Mouse (Mus musculus): ENCODE results near the gene Hoxc12. TPM values are rescaled to one million over a fixed set of nuclear protein-coding genes. Genes with fewer than 3 reads are reported as not detected.

The Hoxc12 gene
- total RNA-seq, 2 experiments from 2014 or later, result not detected

DNA sequence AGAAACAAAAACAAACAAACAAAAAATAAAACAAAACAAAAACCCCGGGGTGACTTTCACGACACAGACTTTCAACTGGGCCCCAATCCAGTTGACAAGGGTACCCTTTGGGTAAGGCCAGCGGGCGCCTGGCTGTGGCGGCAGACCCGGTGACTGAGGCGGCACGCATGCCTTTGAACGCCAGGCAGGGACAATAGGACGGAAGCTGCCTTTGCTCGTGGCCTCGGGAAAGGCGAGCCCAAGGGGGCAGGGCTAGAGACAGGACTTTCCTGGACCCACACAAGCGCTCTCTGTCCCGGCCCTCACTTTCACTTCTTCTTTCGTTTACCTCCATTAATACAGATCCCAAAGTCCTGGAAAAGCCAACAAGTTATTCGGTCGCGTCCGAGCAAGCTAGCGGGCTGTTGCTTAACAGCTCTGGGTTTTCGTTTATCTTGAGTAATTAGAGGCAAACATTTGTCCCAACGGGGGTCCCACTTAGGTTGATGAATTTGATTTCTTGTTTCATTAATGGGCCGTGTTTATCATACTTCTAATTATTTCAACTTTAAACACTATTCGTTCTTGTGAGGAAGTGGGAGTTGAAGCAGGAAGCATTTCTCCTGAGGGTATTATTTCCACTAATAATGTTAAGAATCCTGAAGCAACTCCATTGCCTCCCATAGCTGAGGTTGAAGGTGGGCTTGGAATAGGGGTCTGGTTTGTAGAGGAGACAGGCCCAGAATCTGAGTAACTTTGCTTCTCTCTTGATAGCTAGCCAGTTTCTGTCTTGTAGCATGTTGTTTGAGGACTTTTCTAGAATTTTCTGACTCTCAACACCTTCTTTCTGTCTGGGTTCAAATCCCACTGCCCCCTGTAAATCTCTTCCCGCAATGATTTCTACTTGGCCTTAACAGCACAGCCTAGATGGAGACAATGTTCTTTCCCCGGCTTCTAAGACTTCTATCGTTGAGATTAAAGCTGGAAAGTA, 27.4 kb downstream of the Hoxc12 start:
- ATAC-seq (replicated peaks; ENCODE audit: poor library complexity), result 0 out of 2 replicates have a peak, but pooled peaks have one; percentile 37

DNA sequence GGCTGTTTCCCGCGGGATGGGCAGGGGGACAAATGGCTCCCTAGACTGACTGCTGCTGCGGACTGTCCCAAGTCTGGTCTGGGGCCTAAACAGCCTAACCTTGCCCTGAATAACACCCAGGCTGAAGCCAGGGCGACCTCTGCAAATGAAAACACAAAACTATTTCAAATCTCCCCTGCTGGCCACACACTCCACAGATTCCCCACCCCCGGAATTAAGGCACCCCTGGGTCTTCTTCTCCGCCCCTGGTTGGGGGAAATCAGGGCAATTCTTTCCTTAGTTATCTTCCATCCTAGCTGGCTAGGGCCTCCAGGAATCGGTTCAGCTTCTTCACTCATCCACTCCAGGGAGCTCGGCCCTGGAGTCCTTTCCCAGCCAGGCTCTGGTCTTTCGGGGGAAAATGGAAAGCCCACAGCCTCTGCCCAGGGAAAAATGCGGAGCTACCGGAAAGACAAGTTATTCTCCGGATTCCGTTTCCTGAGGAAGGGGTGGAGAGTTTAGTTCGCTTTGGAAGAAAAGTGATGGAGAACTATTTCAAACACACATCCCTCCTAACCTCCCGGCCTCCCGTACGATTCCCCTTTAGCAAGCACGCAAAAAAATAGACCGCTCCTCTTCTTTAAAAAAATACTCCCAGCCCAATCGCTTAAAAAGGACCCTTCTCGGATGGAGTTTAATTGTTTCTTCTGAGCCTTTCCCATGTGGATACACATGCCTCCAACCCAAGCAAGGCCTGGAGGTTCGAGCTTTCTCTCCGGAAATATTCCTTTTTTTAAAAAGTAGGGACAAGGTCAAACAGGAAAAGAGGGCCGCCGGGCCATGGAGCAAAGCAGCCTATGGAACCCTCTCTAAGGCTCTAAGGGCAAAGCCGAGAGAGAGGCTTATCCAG, 28.7 kb downstream of the Hoxc12 start:
- ATAC-seq (replicated peaks; ENCODE audit: poor library complexity), result no peak

DNA sequence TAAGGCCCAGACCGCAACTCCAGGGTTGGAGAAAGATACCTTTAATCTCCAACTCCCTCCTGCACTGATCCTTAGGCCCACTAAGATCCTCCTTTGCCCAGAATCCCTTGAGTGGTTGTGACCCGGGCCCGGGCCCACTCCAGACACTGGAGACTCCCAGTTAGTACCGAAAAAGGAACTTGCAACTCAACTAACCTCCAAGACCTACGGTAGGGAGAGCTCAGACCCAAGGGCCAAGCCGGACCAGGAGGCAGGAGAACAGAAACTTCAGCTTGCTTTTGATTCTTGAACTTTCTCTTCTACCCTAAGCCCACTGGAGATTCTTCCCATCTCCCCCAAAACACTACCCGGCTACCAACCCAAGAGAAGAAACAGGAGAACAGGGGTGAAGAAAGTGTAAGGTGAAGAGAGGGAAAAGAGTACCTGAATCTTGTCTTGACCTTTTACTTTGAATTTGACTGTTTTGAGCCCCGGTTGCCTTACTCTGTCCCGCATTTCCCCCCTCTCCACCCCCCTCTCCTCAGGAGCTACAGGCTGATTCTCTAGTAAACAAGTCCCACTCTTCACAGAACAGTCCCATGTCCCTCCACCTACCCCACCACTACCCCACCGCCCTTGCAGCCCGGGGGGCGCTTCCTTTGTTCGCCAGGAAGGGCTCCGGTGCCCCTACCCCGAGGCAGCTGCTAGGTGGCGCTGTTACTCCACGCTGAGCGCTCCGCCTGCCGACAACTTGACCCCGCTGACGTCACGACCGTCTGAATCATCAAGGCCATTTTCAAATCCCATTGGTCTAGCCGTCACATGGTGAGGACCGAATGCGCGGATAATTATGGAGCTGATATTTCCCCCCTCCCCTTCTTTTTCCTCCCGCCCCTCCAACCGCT, 29.6 kb downstream of the Hoxc12 start:
- peak; percentile 89 for ATAC-seq (replicated peaks; ENCODE audit: poor library complexity)

DNA sequence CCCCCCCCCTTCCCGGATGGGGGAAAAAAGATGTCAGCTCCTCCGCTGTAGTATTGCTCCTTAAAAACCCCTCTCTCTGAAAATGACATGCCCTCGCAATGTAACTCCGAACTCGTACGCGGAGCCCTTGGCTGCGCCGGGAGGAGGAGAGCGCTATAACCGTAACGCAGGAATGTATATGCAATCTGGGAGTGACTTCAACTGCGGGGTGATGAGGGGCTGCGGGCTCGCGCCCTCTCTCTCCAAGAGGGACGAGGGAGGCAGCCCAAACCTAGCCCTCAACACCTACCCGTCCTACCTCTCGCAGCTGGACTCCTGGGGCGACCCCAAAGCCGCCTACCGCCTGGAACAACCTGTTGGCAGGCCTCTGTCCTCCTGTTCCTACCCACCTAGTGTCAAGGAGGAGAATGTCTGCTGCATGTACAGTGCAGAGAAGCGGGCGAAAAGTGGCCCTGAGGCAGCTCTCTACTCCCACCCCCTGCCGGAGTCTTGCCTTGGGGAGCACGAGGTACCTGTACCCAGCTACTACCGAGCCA, 30.3 kb downstream of the Hoxc12 start, which contains the start of gene Hoxc10:
Hoxc10 (plus strand) TSS at position 21 of the 536 bp plus-strand sequence.
- ATAC-seq (replicated peaks; ENCODE audit: poor library complexity), result no peak

DNA sequence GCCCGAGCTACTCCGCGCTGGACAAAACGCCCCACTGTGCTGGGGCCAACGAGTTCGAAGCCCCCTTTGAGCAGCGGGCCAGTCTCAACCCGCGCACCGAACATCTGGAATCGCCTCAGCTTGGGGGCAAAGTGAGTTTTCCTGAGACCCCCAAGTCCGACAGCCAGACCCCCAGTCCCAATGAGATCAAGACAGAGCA, 30.7 kb downstream of the Hoxc12 start, which contains the start of gene Hoxc5:
Hoxc5 (plus strand) TSS at position 132 of the 199 bp plus-strand sequence.
- ATAC-seq (replicated peaks; ENCODE audit: poor library complexity), result no peak

DNA sequence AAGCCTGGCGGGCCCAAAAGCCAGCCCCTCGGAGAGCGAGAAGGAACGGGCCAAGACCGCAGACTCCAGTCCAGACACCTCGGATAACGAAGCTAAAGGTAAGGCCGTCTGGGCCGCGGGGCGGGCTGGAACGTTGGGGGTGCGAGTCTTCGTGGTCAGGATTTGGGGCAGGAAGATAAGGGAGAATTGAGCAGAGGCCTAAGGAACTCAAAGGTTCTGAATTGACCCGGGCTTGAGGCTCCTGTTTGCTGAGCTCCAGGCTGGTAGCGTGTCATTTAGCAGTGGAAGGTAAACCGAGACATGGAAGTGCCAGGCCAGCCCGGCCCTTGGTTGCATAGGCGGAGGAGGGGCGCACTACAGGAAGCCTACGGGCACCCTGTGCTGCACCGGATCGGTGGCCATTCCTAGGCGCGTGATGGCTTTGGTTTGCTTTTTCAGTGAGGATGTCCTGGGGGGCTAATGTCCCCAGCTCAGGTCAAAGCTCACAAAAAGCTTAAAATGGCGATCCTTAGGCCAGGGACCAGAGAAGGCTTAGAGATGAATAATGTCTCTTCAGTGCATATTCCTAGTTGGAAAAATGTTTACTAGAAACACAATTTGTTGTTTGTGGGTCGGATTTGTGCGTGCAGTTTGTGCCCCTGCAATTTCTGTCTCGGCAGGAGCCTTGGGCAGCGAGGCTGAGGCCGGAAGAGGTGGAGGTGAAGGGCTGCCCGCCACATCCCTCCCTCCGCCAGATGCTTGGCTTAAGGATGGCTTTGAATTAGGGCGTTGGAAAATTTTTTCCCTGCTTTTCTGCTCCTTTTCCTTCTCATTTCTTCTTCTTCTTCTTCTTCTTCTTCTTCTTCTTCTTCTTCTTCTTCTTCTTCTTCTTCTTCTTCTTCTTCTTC, 31.2 kb downstream of the Hoxc12 start:
- ATAC-seq (replicated peaks; ENCODE audit: poor library complexity), result no peak

DNA sequence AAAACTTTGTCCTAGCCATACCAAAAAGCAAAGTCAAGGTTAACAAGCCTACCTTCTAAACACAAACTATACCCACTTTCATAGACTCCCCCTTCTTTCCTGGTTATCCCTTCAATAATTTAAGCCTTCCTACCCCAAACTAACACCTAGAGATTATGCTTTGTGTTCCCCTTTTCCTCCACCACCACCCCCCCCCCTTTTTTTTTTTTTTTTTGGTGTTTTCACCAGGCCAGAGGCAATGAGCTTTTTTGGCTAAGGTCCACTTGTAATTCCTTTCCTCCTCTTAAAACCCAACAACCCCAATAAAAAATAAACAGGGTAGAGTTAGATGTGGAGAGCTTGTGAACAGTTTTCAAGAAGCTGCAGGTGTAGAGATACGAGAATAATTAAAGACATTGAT, 32.7 kb downstream of the Hoxc12 start:
- ATAC-seq (replicated peaks; ENCODE audit: poor library complexity), result no peak

DNA sequence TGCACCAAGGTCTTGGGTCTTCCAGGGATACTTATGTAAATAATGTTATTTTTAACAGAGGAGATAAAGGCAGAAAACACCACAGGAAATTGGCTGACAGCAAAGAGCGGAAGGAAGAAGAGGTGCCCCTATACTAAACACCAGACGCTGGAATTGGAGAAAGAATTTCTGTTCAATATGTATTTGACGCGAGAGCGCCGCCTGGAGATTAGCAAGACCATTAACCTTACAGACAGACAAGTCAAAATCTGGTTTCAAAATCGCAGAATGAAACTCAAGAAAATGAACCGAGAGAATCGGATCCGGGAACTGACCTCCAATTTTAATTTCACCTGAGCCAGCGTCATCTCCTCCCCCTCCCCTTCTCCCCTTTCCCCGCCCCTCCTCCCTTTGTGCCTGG, 34.2 kb downstream of the Hoxc12 start:
- ATAC-seq (replicated peaks; ENCODE audit: poor library complexity), result no peak

DNA sequence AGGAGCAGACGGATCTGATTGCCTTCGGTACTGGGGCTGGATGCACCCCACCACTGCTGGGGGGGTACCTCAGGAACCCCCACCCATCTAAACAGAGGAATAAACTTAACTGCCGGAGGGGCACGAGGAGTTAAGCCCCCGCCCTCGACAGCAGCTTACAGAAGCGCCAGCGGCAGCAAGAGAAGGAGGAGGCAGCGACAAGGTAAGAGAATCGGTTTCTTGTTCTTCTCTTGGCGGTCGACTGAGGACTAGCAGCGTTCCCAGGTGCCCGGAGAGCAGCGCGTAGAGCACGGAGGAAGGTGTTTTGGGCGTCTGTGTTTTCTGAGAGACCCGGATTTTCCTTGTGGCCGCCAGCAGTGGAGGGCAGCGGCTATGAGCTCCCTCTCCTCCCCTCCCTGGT, 35.7 kb downstream of the Hoxc12 start:
- no peak for ATAC-seq (replicated peaks; ENCODE audit: poor library complexity)

DNA sequence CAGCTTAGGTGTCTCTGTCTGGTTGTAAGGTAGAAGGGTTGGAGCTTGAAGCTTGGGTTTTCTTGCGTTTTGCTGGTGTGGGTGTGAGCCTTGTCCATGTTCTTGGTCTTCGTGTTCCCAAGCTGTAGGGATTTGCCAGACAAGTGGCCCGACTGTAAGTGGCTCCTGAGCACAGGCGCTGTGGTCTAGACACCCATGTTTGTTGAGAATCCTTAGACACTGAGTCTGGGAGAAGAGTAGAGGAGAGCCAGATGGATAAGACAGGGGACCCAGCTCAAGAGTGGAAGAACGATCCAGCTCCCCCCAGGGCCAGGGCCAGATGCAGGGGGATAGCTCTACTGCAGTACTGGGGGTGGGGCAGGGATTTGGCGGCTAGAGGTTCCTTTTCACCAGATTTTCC, 36.2 kb downstream of the Hoxc12 start:
- ATAC-seq (replicated peaks; ENCODE audit: poor library complexity), result no peak

DNA sequence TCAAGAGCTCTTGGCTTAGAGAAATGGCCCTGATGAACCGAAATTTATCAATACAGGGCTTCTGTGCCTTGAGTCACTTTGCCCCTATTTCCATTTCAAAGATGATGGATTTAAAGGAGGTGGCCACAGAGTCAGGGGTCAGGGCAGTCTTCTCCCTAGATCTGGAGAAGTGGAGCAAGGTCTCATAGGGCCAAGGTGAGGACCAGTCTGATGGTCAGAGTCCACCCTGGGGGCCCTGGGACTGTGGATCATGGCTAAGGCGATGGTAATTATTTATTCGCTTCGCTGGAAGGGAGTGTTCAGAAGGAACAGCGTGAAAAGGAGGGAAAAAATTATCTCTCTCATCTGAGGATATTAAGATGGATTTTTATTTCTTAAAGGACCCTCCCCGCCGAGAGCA, 38.5 kb downstream of the Hoxc12 start:
- no peak for ATAC-seq (replicated peaks; ENCODE audit: poor library complexity)

DNA sequence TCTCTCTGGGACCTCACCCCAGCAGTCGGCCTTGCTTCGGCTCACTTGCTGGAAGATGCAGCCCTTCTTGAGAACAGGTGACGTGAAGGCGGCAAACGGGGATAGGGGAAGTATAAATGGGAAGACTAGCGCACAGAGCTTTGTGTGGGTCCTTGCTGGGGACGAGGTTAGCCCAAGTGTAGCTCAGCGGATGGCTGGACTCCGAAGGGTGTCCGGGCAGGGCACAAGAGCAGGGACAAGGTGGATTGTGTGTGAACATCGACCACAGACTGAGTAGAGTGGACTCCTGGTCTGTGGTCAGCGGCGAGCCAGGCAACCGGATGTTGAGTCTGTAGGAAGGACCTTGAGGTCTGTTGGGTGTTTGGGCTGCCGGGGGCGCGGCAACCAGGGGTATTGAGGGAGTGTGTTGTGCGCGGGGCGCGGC, 39.1 kb downstream of the Hoxc12 start:
- ATAC-seq (replicated peaks; ENCODE audit: poor library complexity), result no peak

DNA sequence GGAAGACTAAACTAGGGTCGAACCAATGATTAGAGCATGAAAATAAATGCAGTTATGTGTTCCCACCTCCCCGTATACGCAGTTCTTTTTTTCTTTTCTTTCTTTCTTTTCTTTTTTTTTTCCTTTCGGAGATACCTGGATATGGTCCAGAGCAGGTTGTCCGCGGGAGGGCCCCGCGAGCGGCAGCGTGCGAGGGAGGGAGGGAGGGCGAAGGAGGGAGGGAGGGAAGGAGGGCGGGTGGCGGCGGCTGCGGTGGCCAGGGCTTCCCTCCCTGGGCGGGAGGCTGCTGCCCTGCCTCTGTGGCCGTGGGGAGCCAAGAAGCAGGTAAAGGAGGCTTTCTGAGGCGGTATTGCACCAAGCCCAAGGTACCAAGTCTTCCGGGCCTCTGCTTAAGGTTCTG, 39.6 kb downstream of the Hoxc12 start, which contains the start of gene Hoxc9:
Hoxc9 (plus strand) TSS at position 269 of the 400 bp plus-strand sequence.
- no peak for ATAC-seq (replicated peaks; ENCODE audit: poor library complexity)

DNA sequence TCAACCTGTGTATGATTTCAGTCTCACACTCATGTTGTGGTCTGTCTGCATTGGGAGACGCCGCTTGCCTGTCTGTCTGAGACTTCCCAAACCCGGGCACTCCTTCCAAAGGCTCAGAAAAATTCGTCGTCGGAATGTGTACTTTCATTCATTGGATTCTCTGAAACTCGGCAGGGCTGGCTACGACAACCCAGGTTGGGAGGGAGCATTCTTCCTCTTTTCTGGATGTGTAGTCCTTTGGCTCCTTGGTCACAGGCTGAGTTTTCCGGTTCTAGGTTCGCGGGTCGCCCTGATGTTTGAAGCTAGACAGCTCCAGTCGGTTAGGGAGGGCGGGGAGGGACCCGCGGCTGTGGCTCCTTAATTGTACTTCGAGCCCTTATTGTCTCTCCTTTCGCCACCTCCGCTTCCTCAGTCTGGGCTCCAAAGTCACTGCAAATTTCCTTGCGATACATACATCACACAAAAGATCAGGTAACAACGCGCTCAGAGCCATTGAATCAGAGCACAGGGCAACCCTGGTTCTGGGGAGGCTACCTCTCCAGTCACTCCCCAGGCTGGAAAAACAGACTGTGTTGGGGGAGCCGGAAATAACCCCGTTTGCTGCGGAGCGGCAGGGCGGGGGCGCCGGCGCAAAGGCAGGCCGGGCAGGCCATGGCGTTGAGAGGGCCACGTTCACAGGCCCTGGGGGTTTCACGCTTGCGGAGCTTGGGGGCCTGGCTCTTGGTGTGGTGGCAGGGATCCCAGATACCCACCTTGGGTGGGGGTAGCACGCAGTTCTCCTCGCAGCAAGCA, 40.3 kb downstream of the Hoxc12 start:
- no peak for ATAC-seq (replicated peaks; ENCODE audit: poor library complexity)

DNA sequence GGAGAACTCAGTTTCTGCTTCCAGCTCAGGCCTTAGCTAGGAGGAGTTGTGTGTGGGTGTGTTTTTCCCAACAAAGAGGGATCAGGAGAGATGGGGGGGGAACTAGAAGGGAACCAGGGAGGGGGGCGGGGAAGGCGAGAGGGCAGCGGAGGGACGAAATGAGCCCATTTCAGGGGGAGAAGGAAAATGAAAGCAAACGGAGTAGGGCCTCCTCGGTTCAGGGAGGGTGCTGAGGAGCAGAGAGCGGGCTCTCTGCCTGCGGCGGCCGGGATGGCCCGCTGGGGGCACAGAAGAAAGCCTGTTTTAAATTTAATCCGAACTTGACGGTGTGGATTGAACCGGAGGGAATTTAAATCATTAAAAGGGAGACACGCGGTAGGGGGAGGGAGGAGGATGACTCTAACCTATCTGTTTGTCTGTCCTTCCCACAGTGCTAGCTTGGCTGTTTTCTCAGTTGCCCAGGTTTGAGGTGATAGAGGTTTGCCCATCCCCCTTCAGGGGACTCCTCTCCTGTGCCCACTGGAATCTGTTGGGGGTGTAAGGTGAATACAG, 40.9 kb downstream of the Hoxc12 start:
- ATAC-seq (replicated peaks; ENCODE audit: poor library complexity), result no peak

DNA sequence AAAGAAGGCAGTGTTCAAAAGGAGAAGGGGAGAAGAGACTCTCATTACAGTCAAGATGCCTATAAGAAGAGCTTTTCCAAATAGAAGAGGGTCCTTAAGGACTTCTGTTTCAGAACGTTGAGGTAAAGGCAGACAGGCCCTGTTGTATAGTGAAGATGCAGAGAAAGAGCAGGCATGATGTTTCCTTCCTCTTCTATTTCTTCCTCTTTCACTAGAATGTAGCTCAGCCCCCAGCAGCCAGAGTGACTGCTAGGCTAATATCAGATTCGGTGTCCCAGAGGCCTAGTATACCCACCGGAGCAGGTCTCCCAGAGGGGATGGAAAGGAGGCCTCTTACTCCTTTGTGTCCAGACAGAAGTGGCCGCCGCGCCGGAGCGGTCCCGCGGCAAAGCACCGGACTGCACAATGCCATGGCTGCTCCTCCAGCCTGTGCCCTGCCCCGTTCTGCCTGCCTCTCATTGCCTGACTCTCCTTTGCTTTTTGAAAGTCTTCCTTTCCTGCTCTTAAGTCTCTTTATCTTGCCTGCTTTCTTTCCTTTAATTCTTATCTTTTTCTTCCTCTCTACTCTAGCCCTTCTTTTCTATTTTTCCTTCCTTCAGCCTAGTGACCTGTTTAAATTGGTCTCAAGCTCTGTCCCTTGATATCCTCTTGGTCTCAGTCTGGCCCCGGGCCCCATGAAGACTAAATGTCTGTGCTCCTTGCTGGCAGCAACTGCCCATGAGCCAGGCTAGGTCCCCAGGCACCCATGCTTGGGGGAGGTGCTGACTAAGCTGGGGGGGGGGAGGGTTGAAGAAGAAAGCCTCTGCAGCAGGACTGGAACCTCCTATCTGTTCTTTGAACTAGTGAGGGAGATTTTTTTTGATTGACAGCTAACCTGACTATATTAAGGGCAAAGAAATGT, 42.3 kb downstream of the Hoxc12 start:
- 0 out of 2 replicates have a peak, but pooled peaks have one; percentile 49 for ATAC-seq (replicated peaks; ENCODE audit: poor library complexity)

DNA sequence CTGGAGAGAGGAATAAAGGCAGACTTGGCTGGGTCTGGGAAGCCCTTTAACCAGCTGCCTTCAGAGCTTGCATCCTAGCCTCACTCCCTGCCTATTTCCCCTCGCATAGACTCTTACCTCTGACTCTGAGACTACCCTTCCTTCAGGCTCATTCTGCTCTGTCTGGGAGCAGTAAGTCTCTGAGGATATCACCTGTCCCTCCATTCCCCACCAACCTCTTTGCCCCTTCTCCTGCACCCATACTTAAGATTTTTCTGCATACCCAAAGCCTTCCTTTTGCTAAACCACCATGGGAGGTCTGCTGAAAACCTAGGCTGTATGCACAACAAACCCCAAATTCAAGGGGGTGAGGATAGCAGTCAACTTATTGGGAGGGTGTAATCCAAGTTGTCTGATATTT, 43.4 kb downstream of the Hoxc12 start:
- no peak for ATAC-seq (replicated peaks; ENCODE audit: poor library complexity)

Measured in megakaryocyte progenitor cell, adult 5-6 weeks (primary cell).